21 mouse cellular contexts compared by ENCODE assay signal in the genomic region with DNA sequence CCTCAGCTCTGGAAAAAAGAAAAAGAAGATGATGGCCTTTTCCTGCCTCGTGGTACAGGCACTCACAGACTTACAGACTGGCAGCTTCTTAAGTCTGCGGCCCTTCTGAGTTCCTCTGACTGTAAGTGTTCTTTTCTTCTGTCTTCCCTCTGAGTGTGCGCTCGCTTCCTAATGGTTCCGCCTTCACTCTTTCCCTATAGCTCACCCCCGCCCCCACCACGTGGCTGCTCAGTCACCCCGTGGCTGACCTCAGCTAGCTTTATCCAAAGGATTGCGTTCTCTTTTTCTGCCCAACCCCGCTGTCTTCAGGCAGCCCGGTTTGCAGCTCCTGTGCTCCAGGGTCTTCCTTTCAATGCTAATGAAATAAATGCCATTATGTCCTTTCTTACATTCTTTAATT.
DNase-seq lines count a peak whose midpoint lies in the region; ATAC-seq and TF ChIP-seq lines count a peak whose summit lies in the region.
"Had no signal": no experiment of that assay in that cellular context is flagged by ENCODE, and none has a peak within 500 bp of the region (broad histone marks: within the 10 kb centered on the region; RNA-seq: fewer than 3 reads in every experiment).

No protein-coding gene starts in this region.

- no peaks in the 10 kb centered on the region for H3K27me3 ChIP-seq in forebrain, embryonic 14.5 days (replicated peaks; ENCODE audit: control insufficient read depth, insufficient read depth, low read length)
- H3K27me3 ChIP-seq in forebrain, postnatal 0 days (ENCODE audit: insufficient read depth, low read length): no peaks in the 10 kb centered on the region
- no peaks in the 10 kb centered on the region for H3K27me3 ChIP-seq in neural tube, embryonic 11.5 days (ENCODE audit: control insufficient read depth, insufficient read depth, low read length)
- H3K27me3 ChIP-seq in neural tube, embryonic 15.5 days (replicated peaks): no peaks in the 10 kb centered on the region
- no peaks in the 10 kb centered on the region for H3K27me3 ChIP-seq in embryonic facial prominence, embryonic 10.5 days (replicated peaks; ENCODE audit: low read depth, poor library complexity, severe bottlenecking)
- no peaks in the 10 kb centered on the region for H3K27me3 ChIP-seq in midbrain, embryonic 16.5 days (ENCODE audit: control insufficient read depth, insufficient read depth, low read depth, low read length)
- no peaks in the 10 kb centered on the region for H3K27me3 ChIP-seq in lung, postnatal 0 days (replicated peaks; ENCODE audit: insufficient read depth, low read length)
- H3K27me3 ChIP-seq: hindbrain, embryonic 12.5 days; kidney, embryonic 15.5 days; megakaryocyte, embryonic 14.5 days; Patski had no signal

- no peak for TF ChIP-seq CTCF in forebrain, postnatal 0 days (IDR thresholded peaks at IDR 0.05; ENCODE audit: low read depth)
- no peak for TF ChIP-seq CTCF in lung, postnatal 0 days (IDR thresholded peaks at IDR 0.05)

- no peak for DNase-seq in forebrain, embryonic 14.5 days (ENCODE audit: low spot score)
- no peak for DNase-seq in forebrain, postnatal 0 days
- DNase-seq in neural tube, embryonic 11.5 days (ENCODE audit: low spot score): no peak
- no peak for DNase-seq in embryonic facial prominence, embryonic 10.5 days (ENCODE audit: low spot score)
- DNase-seq in gastrocnemius, postnatal 4 days (ENCODE audit: low spot score in 2 of 2): no peak
- DNase-seq in lung, postnatal 0 days (ENCODE audit: low spot score): no peak
- DNase-seq: B cell, adult 2 months; cerebellum, adult 9-10 months; layer of hippocampus, postnatal 36 days; liver, postnatal 0 days; lung, postnatal 14 days; right cerebral cortex, postnatal 14 days; thymus, postnatal 4 days had no signal

- TF ChIP-seq EP300 in lung, postnatal 0 days (IDR thresholded peaks at IDR 0.05): no peak

- no peak overlapping the region for H3K4me2 ChIP-seq in forebrain, embryonic 14.5 days (ENCODE audit: low read length)
- H3K4me2 ChIP-seq in forebrain, postnatal 0 days (ENCODE audit: low read depth): no peak overlapping the region
- no peak overlapping the region for H3K4me2 ChIP-seq in neural tube, embryonic 11.5 days (ENCODE audit: low read depth)
- H3K4me2 ChIP-seq in neural tube, embryonic 15.5 days: no peak overlapping the region
- H3K4me2 ChIP-seq in midbrain, embryonic 16.5 days (ENCODE audit: low read length): no peak overlapping the region
- H3K4me2 ChIP-seq in lung, postnatal 0 days (replicated peaks; ENCODE audit: low read depth, low read length): no peak overlapping the region
- H3K4me2 ChIP-seq: hindbrain, embryonic 12.5 days; kidney, embryonic 15.5 days had no signal

- H3K27ac ChIP-seq in forebrain, embryonic 14.5 days (ENCODE audit: low read depth, low read length): peak overlapping the region; percentile 44; the same call in 1 of the 2 replicates
- H3K27ac ChIP-seq in forebrain, postnatal 0 days (ENCODE audit: low read depth, low read length): no peak overlapping the region
- H3K27ac ChIP-seq in neural tube, embryonic 11.5 days (ENCODE audit: low read depth, low read length): 0 out of 2 replicates have a peak overlapping the region, but pooled peaks have one; percentile 10
- H3K27ac ChIP-seq in neural tube, embryonic 15.5 days (replicated peaks): no peak overlapping the region
- peak overlapping the region; percentile 48; the same call in 1 of the 2 replicates for H3K27ac ChIP-seq in embryonic facial prominence, embryonic 10.5 days (replicated peaks)
- 0 out of 2 replicates have a peak overlapping the region, but pooled peaks have one; percentile 46 for H3K27ac ChIP-seq in midbrain, embryonic 16.5 days (ENCODE audit: low read length)
- H3K27ac ChIP-seq in lung, postnatal 0 days (ENCODE audit: low read length): no peak overlapping the region
- H3K27ac ChIP-seq: heart, embryonic 10.5 days; kidney, embryonic 15.5 days had no signal

- ATAC-seq in forebrain, embryonic 14.5 days: no peak
- no peak for ATAC-seq in forebrain, postnatal 0 days
- ATAC-seq in neural tube, embryonic 11.5 days (ENCODE audit: insufficient read depth, low FRiP score, low TSS enrichment): no peak
- ATAC-seq in neural tube, embryonic 15.5 days (ENCODE audit: low FRiP score): no peak
- no peak for ATAC-seq in midbrain, embryonic 16.5 days
- ATAC-seq in lung, postnatal 0 days: no peak
- ATAC-seq: liver, postnatal 0 days; Patski had no signal

- no peak overlapping the region for H3K4me3 ChIP-seq in forebrain, embryonic 14.5 days (ENCODE audit: low read depth, low read length)
- no peak overlapping the region for H3K4me3 ChIP-seq in forebrain, postnatal 0 days (ENCODE audit: low read depth, low read length)
- H3K4me3 ChIP-seq in neural tube, embryonic 11.5 days (ENCODE audit: low read depth, low read length): no peak overlapping the region
- H3K4me3 ChIP-seq in neural tube, embryonic 15.5 days (replicated peaks): no peak overlapping the region
- no peak overlapping the region for H3K4me3 ChIP-seq in embryonic facial prominence, embryonic 10.5 days
- H3K4me3 ChIP-seq in midbrain, embryonic 16.5 days (ENCODE audit: low read depth, low read length): no peak overlapping the region
- H3K4me3 ChIP-seq in lung, postnatal 0 days (ENCODE audit: low read depth, low read length): no peak overlapping the region
- H3K4me3 ChIP-seq: heart, embryonic 10.5 days; hindbrain, embryonic 12.5 days; kidney, embryonic 15.5 days; megakaryocyte, embryonic 14.5 days; myocyte had no signal

- peaks cover 17% of the 10 kb centered on the region for H3K4me1 ChIP-seq in forebrain, embryonic 14.5 days (ENCODE audit: control insufficient read depth, insufficient read depth, low read length)
- peaks cover 3% of the 10 kb centered on the region; the same call in 1 of the 2 replicates for H3K4me1 ChIP-seq in forebrain, postnatal 0 days (ENCODE audit: insufficient read depth)
- peaks cover 14% of the 10 kb centered on the region for H3K4me1 ChIP-seq in neural tube, embryonic 11.5 days (ENCODE audit: control insufficient read depth, insufficient read depth, low read length)
- peaks cover 18% of the 10 kb centered on the region for H3K4me1 ChIP-seq in neural tube, embryonic 15.5 days
- peaks cover 43% of the 10 kb centered on the region for H3K4me1 ChIP-seq in embryonic facial prominence, embryonic 10.5 days
- peaks cover 11% of the 10 kb centered on the region for H3K4me1 ChIP-seq in midbrain, embryonic 16.5 days (ENCODE audit: control insufficient read depth, insufficient read depth, low read length)
- H3K4me1 ChIP-seq in lung, postnatal 0 days (ENCODE audit: insufficient read depth, low read depth, low read length): no peaks in the 10 kb centered on the region
- H3K4me1 ChIP-seq: kidney, embryonic 15.5 days had no signal

- WGBS in forebrain, embryonic 14.5 days: 30% methylated on average over 11 of the region's 11 CpGs
- WGBS in forebrain, postnatal 0 days: 48% methylated on average over 11 of the region's 11 CpGs
- 36% methylated on average over 11 of the region's 11 CpGs for WGBS in neural tube, embryonic 11.5 days
- WGBS in neural tube, embryonic 15.5 days: 35% methylated on average over 11 of the region's 11 CpGs
- WGBS in embryonic facial prominence, embryonic 10.5 days: 38% methylated on average over 11 of the region's 11 CpGs
- WGBS in midbrain, embryonic 16.5 days: 25% methylated on average over 11 of the region's 11 CpGs
- WGBS in lung, postnatal 0 days: 60% methylated on average over 11 of the region's 11 CpGs

- no peaks in the 10 kb centered on the region for H3K36me3 ChIP-seq in forebrain, embryonic 14.5 days (ENCODE audit: control insufficient read depth, insufficient read depth, low read length)
- H3K36me3 ChIP-seq in forebrain, postnatal 0 days (ENCODE audit: insufficient read depth): no peaks in the 10 kb centered on the region
- no peaks in the 10 kb centered on the region for H3K36me3 ChIP-seq in neural tube, embryonic 11.5 days (ENCODE audit: control insufficient read depth, insufficient read depth, low read length)
- no peaks in the 10 kb centered on the region for H3K36me3 ChIP-seq in neural tube, embryonic 15.5 days
- peaks cover 40% of the 10 kb centered on the region for H3K36me3 ChIP-seq in embryonic facial prominence, embryonic 10.5 days (replicated peaks)
- no peaks in the 10 kb centered on the region for H3K36me3 ChIP-seq in midbrain, embryonic 16.5 days (ENCODE audit: control insufficient read depth, insufficient read depth, low read length)
- no peaks in the 10 kb centered on the region; the same call in 1 of the 2 replicates for H3K36me3 ChIP-seq in lung, postnatal 0 days (ENCODE audit: insufficient read depth, low read length)
- H3K36me3 ChIP-seq: hindbrain, embryonic 12.5 days had no signal

- no peaks in the 10 kb centered on the region for H3K9me3 ChIP-seq in forebrain, embryonic 14.5 days (replicated peaks; ENCODE audit: control insufficient read depth, low read length)
- no peaks in the 10 kb centered on the region for H3K9me3 ChIP-seq in forebrain, postnatal 0 days (ENCODE audit: low read length)
- no peaks in the 10 kb centered on the region for H3K9me3 ChIP-seq in neural tube, embryonic 11.5 days (ENCODE audit: control insufficient read depth, low read length)
- no peaks in the 10 kb centered on the region for H3K9me3 ChIP-seq in neural tube, embryonic 15.5 days (replicated peaks)
- H3K9me3 ChIP-seq in embryonic facial prominence, embryonic 10.5 days: peaks cover 5% of the 10 kb centered on the region; the same call in 1 of the 2 replicates
- no peaks in the 10 kb centered on the region for H3K9me3 ChIP-seq in midbrain, embryonic 16.5 days (replicated peaks; ENCODE audit: control insufficient read depth, low read length, poor library complexity, severe bottlenecking)
- H3K9me3 ChIP-seq in lung, postnatal 0 days (ENCODE audit: low read length): no peaks in the 10 kb centered on the region
- H3K9me3 ChIP-seq: heart, embryonic 10.5 days; hindbrain, embryonic 12.5 days; kidney, embryonic 15.5 days; megakaryocyte, embryonic 14.5 days had no signal

- H3K9ac ChIP-seq in forebrain, embryonic 14.5 days (ENCODE audit: low read length): no peak overlapping the region
- H3K9ac ChIP-seq in forebrain, postnatal 0 days: no peak overlapping the region
- H3K9ac ChIP-seq in neural tube, embryonic 11.5 days (ENCODE audit: low read length): no peak overlapping the region
- H3K9ac ChIP-seq in neural tube, embryonic 15.5 days (replicated peaks): no peak overlapping the region
- H3K9ac ChIP-seq in midbrain, embryonic 16.5 days (ENCODE audit: low read depth, low read length): no peak overlapping the region
- H3K9ac ChIP-seq in lung, postnatal 0 days (replicated peaks; ENCODE audit: low read depth): no peak overlapping the region
- H3K9ac ChIP-seq: hindbrain, embryonic 12.5 days; kidney, embryonic 15.5 days; liver, postnatal 0 days had no signal

Comparison
In these comparisons a context has a peak if more than half of its experiments do, and no peak if none do; other contexts are left out.
1. H3K27ac ChIP-seq: peak in forebrain, embryonic 14.5 days (single experiment), neural tube, embryonic 11.5 days (single experiment), embryonic facial prominence, embryonic 10.5 days (single experiment) and midbrain, embryonic 16.5 days (single experiment); none in forebrain, postnatal 0 days (single experiment), neural tube, embryonic 15.5 days (single experiment) and lung, postnatal 0 days (single experiment).